Mouse (Mus musculus) frontal cortex, postnatal 14 days (tissue): ENCODE results near the gene Fkbp9.

ENCODE experiments used
- DNase-seq, 2 experiments: peaks; one replicate each; pipeline ENCODE4 v3.0.0; 2022; ENCODE audit warnings: low spot score in 2 of 2

The Fkbp9 gene

GRCm38 (mm10) chr6:56905486-56905885 is 73.6 kb downstream of the Fkbp9 start:
- DNase-seq: no peak

DNA sequence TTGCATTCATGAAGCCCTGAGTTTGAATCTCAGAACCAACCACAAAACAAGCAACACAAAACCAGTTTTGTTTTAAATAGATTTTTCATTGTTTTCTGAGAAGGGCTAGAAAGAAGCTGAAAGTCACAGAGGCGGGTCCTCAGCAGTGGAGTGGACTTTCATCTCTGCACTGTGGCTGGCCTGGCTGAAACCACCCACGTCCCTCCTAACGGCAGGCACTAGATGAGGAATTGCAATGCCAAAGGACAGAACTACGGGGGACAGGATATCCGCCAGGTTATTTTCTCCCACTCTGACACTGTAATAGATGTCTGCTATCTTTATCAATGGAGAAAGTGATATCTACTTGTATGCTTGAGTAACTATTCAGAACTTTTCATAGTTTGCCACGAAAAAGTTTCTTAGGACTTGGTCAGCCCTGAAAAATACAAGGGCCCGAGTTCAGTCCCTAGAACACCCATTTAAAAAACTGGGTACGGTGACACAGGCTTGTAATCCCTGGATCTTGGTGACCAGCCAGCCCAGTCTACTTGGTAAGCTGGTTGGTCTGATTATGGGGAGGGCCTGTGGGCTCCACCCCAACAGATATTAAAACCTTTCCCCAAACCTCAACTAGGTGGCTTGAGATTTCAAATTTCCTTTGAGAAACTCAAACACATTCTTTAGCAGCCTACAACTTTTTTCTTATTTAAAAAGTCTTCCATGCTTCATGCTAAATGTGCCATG is 74.4 kb downstream of the Fkbp9 start:
- no peak for DNase-seq

DNA sequence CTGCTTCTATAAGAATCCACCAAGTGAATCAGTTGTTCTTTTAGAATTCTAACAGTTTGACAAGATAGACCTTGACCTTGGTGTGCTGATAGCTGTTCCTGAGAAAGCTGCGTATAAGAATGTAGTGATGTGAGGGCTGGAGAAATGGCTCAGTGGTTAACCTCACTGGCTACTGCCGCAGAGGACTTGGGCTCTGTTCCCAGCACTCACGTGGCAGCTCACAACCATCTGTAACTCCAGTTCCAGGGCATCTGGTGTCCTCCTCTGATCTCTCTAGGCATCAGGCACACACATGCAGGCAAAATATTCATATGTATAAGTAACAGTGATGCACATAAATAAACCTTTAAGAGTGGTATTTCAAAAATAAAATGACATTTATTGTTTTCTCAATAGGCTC is 76.1 kb downstream of the Fkbp9 start:
- DNase-seq: no peak

GRCm38 (mm10) chr6:56908397-56908796 is 76.5 kb downstream of the Fkbp9 start:
- DNase-seq: no peak

DNA sequence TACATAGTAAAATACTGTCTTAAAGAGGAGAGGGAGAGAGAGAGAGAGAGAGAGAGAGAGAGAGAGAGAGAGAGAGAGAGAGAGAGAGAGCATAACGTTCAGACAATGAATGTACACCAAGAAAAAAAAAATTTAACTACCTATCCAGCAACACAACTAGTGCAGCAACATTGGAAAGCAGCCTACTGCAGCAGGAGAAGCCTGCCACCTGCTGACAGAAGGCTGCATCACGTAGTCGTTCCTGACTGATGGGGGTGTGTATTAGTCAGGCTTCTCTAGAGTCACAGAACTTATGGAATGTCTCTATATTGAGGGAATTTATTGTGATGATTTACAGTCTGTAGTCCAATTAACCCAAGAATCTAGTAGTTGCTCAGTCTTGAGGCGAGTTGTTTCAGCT is 77.1 kb downstream of the Fkbp9 start:
- DNase-seq: peak in 1 of 2 experiments; percentile 49

- DNase-seq: no peak
Measured at GRCm38 (mm10) chr6:56910910-56911309, 79.1 kb downstream of the Fkbp9 start.

DNA sequence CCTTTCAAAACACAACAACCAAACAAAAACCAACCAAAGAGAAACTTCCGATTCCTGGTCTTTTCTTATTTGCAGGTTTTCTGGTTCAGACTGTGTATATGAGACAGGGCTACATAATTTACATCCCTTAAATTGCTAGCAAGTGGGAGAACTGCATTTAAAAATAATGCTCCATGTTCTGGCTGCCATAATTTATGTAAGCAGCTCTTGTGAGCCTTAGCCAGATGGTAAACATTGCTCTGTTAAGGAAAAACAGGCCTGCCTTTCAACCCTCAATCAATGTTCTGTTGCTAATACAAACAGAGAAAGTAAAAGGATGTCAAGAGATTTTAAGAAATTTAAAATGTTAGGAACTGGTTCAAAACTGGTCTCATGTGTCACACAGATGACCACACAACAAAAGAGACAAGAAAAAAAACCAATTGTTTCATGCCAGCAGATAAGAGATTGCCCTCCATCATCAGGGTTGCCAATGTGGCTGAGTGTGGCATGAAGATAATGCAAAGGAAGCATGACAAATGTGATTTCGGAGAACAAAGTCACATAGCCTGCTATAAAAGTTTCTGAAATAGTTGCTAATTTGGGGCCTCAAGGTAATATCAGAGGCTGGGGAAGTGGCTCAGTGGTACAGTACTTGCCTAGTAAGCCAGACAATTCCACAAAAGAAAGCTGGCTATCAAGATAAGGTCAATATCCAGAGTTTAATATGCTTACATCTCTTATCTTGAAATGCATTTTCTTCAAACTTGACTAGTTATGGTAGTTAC is 81.4 kb downstream of the Fkbp9 start:
- no peak for DNase-seq

DNA sequence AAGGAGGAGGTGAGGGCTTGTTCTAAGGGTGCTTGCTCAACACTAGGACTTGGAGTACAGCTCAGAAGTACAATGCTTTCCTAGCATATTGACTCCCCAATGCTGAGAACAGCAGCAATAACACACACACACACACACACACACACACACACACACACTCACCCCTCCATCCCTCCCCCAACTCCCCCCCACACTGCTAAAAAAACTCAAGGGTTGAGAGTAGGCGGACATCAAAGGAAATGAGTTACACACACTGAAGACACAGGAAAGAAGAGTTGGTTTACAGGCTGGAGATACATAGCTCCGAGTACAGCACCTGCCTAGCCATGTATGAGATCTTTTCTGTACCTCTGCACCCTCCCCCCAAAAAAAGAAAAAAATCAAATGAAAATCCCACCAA is 84.4 kb downstream of the Fkbp9 start:
- no peak for DNase-seq

DNA sequence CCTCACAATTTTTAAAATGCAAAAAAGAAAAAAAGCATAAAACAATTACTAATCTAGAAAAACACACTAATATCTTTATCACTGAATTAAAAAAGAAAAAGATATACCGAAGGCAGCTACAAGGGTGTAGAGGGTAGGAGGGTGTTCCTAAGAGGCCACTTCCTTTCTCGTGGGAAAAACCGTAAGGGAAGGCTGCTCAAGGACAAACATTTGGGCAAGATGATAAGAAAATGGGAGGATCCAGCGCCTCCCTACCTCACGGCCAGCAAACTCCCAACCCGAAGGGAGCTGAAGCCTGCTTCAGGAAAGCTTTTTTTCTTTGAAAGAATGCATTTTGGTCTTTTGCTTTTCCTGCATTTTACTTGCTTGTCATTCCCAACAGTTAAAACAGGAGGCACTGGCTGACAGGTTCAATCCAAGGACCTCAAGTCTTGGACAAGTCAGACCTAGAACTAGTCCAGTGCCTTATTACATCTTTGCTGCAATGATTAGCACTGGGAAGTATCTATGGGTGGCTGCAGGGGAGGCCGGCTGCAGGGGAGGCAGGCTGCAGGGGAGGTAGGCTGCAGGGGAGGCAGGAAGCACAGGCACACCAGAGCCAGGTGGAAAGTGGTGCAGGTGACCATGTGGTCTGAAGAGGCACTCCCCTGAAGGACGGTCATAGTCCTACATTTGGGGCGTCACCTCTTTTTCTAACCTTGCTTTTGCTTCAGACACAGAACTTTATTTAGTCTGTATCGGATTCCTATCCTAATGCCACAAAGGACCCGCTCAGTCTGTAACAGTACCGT is 85.9 kb downstream of the Fkbp9 start:
- DNase-seq: no peak

DNA sequence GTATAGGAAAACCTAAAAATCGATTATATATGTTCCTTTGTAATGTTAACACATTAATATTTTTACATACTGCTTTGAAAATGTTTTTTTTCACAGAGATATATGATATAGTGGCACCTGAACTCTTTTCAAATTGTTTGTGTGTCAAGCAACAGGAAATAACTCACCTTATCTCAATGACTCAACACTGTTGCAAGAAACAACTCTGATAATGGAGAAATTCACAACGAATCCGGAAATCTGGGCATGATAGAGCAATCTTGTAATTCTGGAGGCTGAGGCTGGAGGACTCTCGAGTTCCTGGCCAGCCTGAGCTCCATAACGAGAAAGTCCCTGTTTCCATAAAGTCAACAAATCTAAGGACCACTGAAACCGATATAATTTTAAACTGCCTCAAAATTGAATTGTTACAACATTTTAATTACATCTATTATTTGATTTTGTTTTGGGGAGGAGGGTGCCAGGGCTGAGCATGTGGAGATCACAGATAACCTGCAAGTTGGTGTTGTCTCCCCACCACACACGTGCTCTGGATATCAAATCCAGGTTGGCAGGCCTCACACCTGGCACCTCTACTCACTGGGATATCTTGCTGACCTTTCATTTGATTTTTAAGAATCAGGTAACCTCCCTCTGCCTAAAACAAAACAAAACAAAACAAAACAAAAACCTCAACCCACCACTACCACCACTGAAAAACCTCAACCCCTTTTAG is 87.6 kb downstream of the Fkbp9 start:
- DNase-seq: no peak

GRCm38 (mm10) chr6:56920222-56921092 is 88.6 kb downstream of the Fkbp9 start:
- no peak for DNase-seq

GRCm38 (mm10) chr6:56923331-56923725 is 91.5 kb downstream of the Fkbp9 start:
- no peak for DNase-seq

- DNase-seq: peak; percentile 89 to 92
Measured at GRCm38 (mm10) chr6:56923726-56924707, 92.2 kb downstream of the Fkbp9 start, which contains the start of the genes Nt5c3 and Vmn1r4. Gene Nt5c3 (minus strand): TSS chr6:56923932. Gene Vmn1r4 (plus strand): TSS chr6:56924015.
